In the genomic region with DNA sequence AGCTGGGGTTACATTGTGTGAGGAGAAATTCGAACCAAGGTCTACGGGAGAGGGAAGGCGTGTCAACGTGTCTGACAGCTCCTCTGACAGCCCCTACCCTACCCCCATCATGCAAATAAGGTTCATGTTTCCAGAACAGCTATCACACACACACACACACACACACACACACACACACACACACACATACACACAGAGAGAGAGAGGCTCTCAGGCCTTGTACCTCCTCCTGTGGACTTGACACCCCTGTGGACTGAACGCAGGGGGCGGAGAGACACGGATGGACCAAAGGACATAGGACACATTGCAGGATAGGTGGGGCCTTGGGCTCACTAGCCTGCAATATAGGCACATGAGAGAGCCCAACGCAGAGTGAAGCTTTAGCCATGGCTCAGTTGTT, we compare ENCODE assay signal across 16 mouse cellular contexts. TPM values are rescaled to one million over a fixed set of nuclear protein-coding genes. Genes with fewer than 3 reads are reported as not detected.
A peak's percentile ranks its signal among the peaks of the same experiment; 100 is the strongest.
DNase-seq lines count a peak whose midpoint lies in the region; ATAC-seq and TF ChIP-seq lines count a peak whose summit lies in the region.
"Had no signal": no experiment of that assay in that cellular context is flagged by ENCODE, and none has a peak within 500 bp of the region (broad histone marks: within the 10 kb centered on the region; RNA-seq: fewer than 3 reads in every experiment).

No protein-coding gene starts in this region.

- no peak overlapping the region for H3K4me2 ChIP-seq in stomach, embryonic 15.5 days
- no peak overlapping the region for H3K4me2 ChIP-seq in stomach, postnatal 0 days (replicated peaks; ENCODE audit: low read depth)
- H3K4me2 ChIP-seq in liver, embryonic 12.5 days: no peak overlapping the region
- H3K4me2 ChIP-seq: lung, embryonic 15.5 days; midbrain, embryonic 12.5 days; neural tube, embryonic 12.5 days had no signal

- no peaks in the 10 kb centered on the region for H3K36me3 ChIP-seq in stomach, embryonic 15.5 days
- no peaks in the 10 kb centered on the region for H3K36me3 ChIP-seq in stomach, postnatal 0 days (ENCODE audit: control insufficient read depth, insufficient read depth, low read length)
- no peaks in the 10 kb centered on the region for H3K36me3 ChIP-seq in liver, embryonic 12.5 days
- H3K36me3 ChIP-seq: lung, embryonic 15.5 days; midbrain, embryonic 12.5 days; neural tube, embryonic 12.5 days had no signal

- peaks cover 22% of the 10 kb centered on the region for H3K4me1 ChIP-seq in stomach, embryonic 15.5 days
- H3K4me1 ChIP-seq in stomach, postnatal 0 days (replicated peaks; ENCODE audit: control insufficient read depth, insufficient read depth): 0 out of 2 replicates have a peak, but pooled peaks cover 3% of the 10 kb centered on the region
- H3K4me1 ChIP-seq in liver, embryonic 12.5 days: peaks cover 56% of the 10 kb centered on the region
- H3K4me1 ChIP-seq: neural tube, embryonic 12.5 days had no signal

- ATAC-seq in stomach, embryonic 15.5 days (ENCODE audit: insufficient read depth, low FRiP score, low read depth): peak; percentile 30; the same call in 1 of the 2 replicates
- ATAC-seq in stomach, postnatal 0 days (ENCODE audit: low FRiP score, low TSS enrichment): no peak
- peak; percentile 29 for ATAC-seq in liver, embryonic 12.5 days
- ATAC-seq: inflammation-experienced regulatory T-cells, adult 6 months had no signal

- no peak overlapping the region for H3K4me3 ChIP-seq in stomach, embryonic 15.5 days (replicated peaks)
- H3K4me3 ChIP-seq in stomach, postnatal 0 days (ENCODE audit: low read depth, low read length): no peak overlapping the region
- H3K4me3 ChIP-seq in liver, embryonic 12.5 days: no peak overlapping the region
- H3K4me3 ChIP-seq: lung, embryonic 15.5 days; midbrain, embryonic 12.5 days; neural tube, embryonic 12.5 days had no signal

- 56% methylated on average over 8 of the region's 8 CpGs for WGBS in stomach, embryonic 15.5 days
- 62% methylated on average over 8 of the region's 8 CpGs for WGBS in stomach, postnatal 0 days
- 60% methylated on average over 8 of the region's 8 CpGs for WGBS in liver, embryonic 12.5 days (ENCODE audit: insufficient replicate concordance)

- H3K27ac ChIP-seq in stomach, embryonic 15.5 days: no peak overlapping the region
- H3K27ac ChIP-seq in stomach, postnatal 0 days (replicated peaks): no peak overlapping the region
- H3K27ac ChIP-seq in liver, embryonic 12.5 days: peak overlapping the region; percentile 33; the same call in 1 of the 2 replicates
- H3K27ac ChIP-seq: lung, embryonic 15.5 days; midbrain, embryonic 12.5 days; neural tube, embryonic 12.5 days had no signal

- no peak for TF ChIP-seq CTCF in stomach, postnatal 0 days (IDR thresholded peaks at IDR 0.05; ENCODE audit: low read depth)

- H3K9me3 ChIP-seq in stomach, embryonic 15.5 days: no peaks in the 10 kb centered on the region
- no peaks in the 10 kb centered on the region for H3K9me3 ChIP-seq in stomach, postnatal 0 days (ENCODE audit: control insufficient read depth, low read length)
- no peaks in the 10 kb centered on the region for H3K9me3 ChIP-seq in liver, embryonic 12.5 days (replicated peaks)
- H3K9me3 ChIP-seq: lung, embryonic 15.5 days; midbrain, embryonic 12.5 days; neural tube, embryonic 12.5 days had no signal

- no peak for TF ChIP-seq EP300 in stomach, postnatal 0 days (optimal IDR thresholded peaks at IDR 0.05)

- no peaks in the 10 kb centered on the region for H3K27me3 ChIP-seq in stomach, embryonic 15.5 days (replicated peaks)
- H3K27me3 ChIP-seq in stomach, postnatal 0 days (ENCODE audit: control insufficient read depth, insufficient read depth, low read length): no peaks in the 10 kb centered on the region
- H3K27me3 ChIP-seq in liver, embryonic 12.5 days (replicated peaks): peaks cover 10% of the 10 kb centered on the region
- H3K27me3 ChIP-seq: lung, embryonic 15.5 days; neural tube, embryonic 12.5 days had no signal

- no peak for DNase-seq in stomach, postnatal 0 days (ENCODE audit: low spot score)
- DNase-seq in kidney, adult 9 months: peak; percentile 75
- DNase-seq in ovary, adult 18-20 months (ENCODE audit: low spot score): no peak
- DNase-seq in urinary bladder, adult 2 months (ENCODE audit: low spot score): no peak
- DNase-seq in gastrocnemius, postnatal 10 days: no peak
- DNase-seq: cerebellum, adult 8-10 months; heart, adult 18-20 months; heart, postnatal 4 days; thymus, postnatal 4 days had no signal

- no peak overlapping the region for H3K9ac ChIP-seq in stomach, embryonic 15.5 days
- H3K9ac ChIP-seq in stomach, postnatal 0 days (ENCODE audit: low read length): no peak overlapping the region
- H3K9ac ChIP-seq in liver, embryonic 12.5 days: no peak overlapping the region
- H3K9ac ChIP-seq: lung, embryonic 15.5 days; midbrain, embryonic 12.5 days; neural tube, embryonic 12.5 days had no signal

RNA-seq across cellular contexts. Expression of a gene that starts 4.6 kb away (rescaled TPM):
- 0.95 and 1.4 TPM in 2 replicates for polyA plus RNA-seq in stomach, embryonic 15.5 days (2015; fragmentation: Nextera tagmentation; extraction: Ambion mirVana)
- polyA plus RNA-seq in stomach, postnatal 0 days (2015; fragmentation: Nextera tagmentation; extraction: Ambion mirVana): 0.30 and 0.33 TPM in 2 replicates
- 4.4 and 4.9 TPM in 2 replicates for polyA plus RNA-seq in liver, embryonic 12.5 days (2016; fragmentation: Nextera tagmentation; extraction: Ambion mirVana)
- 0.84 and 1.1 TPM in 2 replicates for polyA plus RNA-seq in urinary bladder, adult 2 months (2012; rRNA removed)
- not detected for total RNA-seq in gastrocnemius, postnatal 10 days (2021)
- total RNA-seq: left cerebral cortex, adult 18-20 months had no signal
- polyA plus RNA-seq: inflammation-experienced regulatory T-cells, adult 6 months; midbrain, embryonic 12.5 days; neural tube, embryonic 12.5 days had no signal

RNA-seq across cellular contexts. Expression of a gene that starts 20.9 kb away (rescaled TPM):
- 3.7 and 3.9 TPM in 2 replicates for polyA plus RNA-seq in stomach, embryonic 15.5 days (2015; fragmentation: Nextera tagmentation; extraction: Ambion mirVana)
- polyA plus RNA-seq in stomach, postnatal 0 days (2015; fragmentation: Nextera tagmentation; extraction: Ambion mirVana): 2.3 and 2.7 TPM in 2 replicates
- polyA plus RNA-seq in liver, embryonic 12.5 days (2016; fragmentation: Nextera tagmentation; extraction: Ambion mirVana): 4.1 and 4.6 TPM in 2 replicates
- 5.2 and 6.2 TPM in 2 replicates for polyA plus RNA-seq in urinary bladder, adult 2 months (2012; rRNA removed)
- total RNA-seq in gastrocnemius, postnatal 10 days (2021): 1 to 10 TPM; 1.2 to 3.0 TPM

RNA-seq across cellular contexts. Expression of a gene that starts 23.4 kb away (rescaled TPM):
- polyA plus RNA-seq in stomach, embryonic 15.5 days (2015; fragmentation: Nextera tagmentation; extraction: Ambion mirVana): 49.9 and 57.9 TPM in 2 replicates
- polyA plus RNA-seq in stomach, postnatal 0 days (2015; fragmentation: Nextera tagmentation; extraction: Ambion mirVana): 23.3 and 25.2 TPM in 2 replicates
- polyA plus RNA-seq in liver, embryonic 12.5 days (2016; fragmentation: Nextera tagmentation; extraction: Ambion mirVana): 19.6 and 24.2 TPM in 2 replicates
- 19.2 and 20.6 TPM in 2 replicates for polyA plus RNA-seq in urinary bladder, adult 2 months (2012; rRNA removed)
- 10 to 100 TPM; 22.5 to 23.4 TPM for total RNA-seq in gastrocnemius, postnatal 10 days (2021)

RNA-seq across cellular contexts. Expression of a gene that starts 28.2 kb away (rescaled TPM):
- polyA plus RNA-seq in stomach, embryonic 15.5 days (2015; fragmentation: Nextera tagmentation; extraction: Ambion mirVana): 104 and 117 TPM in 2 replicates
- 66.7 and 83.8 TPM in 2 replicates for polyA plus RNA-seq in stomach, postnatal 0 days (2015; fragmentation: Nextera tagmentation; extraction: Ambion mirVana)
- polyA plus RNA-seq in liver, embryonic 12.5 days (2016; fragmentation: Nextera tagmentation; extraction: Ambion mirVana): 96.4 and 98.0 TPM in 2 replicates
- 73.5 and 74.6 TPM in 2 replicates for polyA plus RNA-seq in urinary bladder, adult 2 months (2012; rRNA removed)
- total RNA-seq in gastrocnemius, postnatal 10 days (2021): 10 to 100 TPM; 31.1 to 40.1 TPM

RNA-seq across cellular contexts. Expression of a gene that starts 36.2 kb away (rescaled TPM):
- 271 and 297 TPM in 2 replicates for polyA plus RNA-seq in stomach, embryonic 15.5 days (2015; fragmentation: Nextera tagmentation; extraction: Ambion mirVana)
- 141 and 147 TPM in 2 replicates for polyA plus RNA-seq in stomach, postnatal 0 days (2015; fragmentation: Nextera tagmentation; extraction: Ambion mirVana)
- 266 and 269 TPM in 2 replicates for polyA plus RNA-seq in liver, embryonic 12.5 days (2016; fragmentation: Nextera tagmentation; extraction: Ambion mirVana)
- 97.8 and 99.4 TPM in 2 replicates for polyA plus RNA-seq in urinary bladder, adult 2 months (2012; rRNA removed)
- 10 to 100 TPM; 82.3 to 83.0 TPM for total RNA-seq in gastrocnemius, postnatal 10 days (2021)
